Mouse (Mus musculus) heart, embryonic 12.5 days (tissue): ENCODE data around the gene Fndc7. TPM values are rescaled to one million over a fixed set of nuclear protein-coding genes. Genes with fewer than 3 reads are reported as not detected.
"Not testable (repeated sequence)": the region's sequence is repeated elsewhere in the genome, so short reads cannot be mapped to it uniquely, and the experiment has no call there.

Source experiments
- ATAC-seq: fragments of 200-750 bp; cut with Nextera tagmentation; 2 replicates; pipeline ENCODE4 v1.8.0; 2017; ENCODE audit warnings: moderate TSS enrichment, moderate library complexity; ENCODE audit not compliant: insufficient number of reproducible peaks, low FRiP score
- H3K27ac ChIP-seq: fragments of 300-500 bp; sonication (generic); 2 replicates; pipeline ENCODE4 v1.5.1; 2016; ENCODE audit warnings: mild to moderate bottlenecking, moderate library complexity; ENCODE audit not compliant: poor library complexity, severe bottlenecking
- H3K27me3 ChIP-seq: fragments of 300-500 bp; sonication (generic); replicated peaks from 2 replicates; pipeline ENCODE4 v1.6.1; 2016; ENCODE audit warnings: mild to moderate bottlenecking, moderate library complexity
- H3K36me3 ChIP-seq: fragments of 300-500 bp; sonication (generic); 2 replicates; pipeline ENCODE4 v1.6.1; 2016; ENCODE audit warnings: mild to moderate bottlenecking, moderate library complexity
- H3K4me1 ChIP-seq: fragments of 300-500 bp; sonication (generic); replicated peaks from 2 replicates; pipeline ENCODE4 v1.6.1; 2016; ENCODE audit warnings: mild to moderate bottlenecking
- H3K4me2 ChIP-seq: fragments of 300-500 bp; sonication (generic); 2 replicates; pipeline ENCODE4 v1.6.1; 2016; ENCODE audit warnings: mild to moderate bottlenecking, moderate library complexity
- H3K4me3 ChIP-seq: fragments of 300-500 bp; sonication (generic); 2 replicates; pipeline ENCODE4 v1.5.1; 2016; ENCODE audit warnings: mild to moderate bottlenecking
- H3K9ac ChIP-seq: fragments of 300-500 bp; sonication (generic); 2 replicates; pipeline ENCODE4 v1.6.1; 2016; ENCODE audit warnings: mild to moderate bottlenecking, moderate library complexity
- H3K9me3 ChIP-seq: fragments of 300-500 bp; sonication (generic); replicated peaks from 2 replicates; pipeline ENCODE4 v1.6.1; 2016; ENCODE audit warnings: mild to moderate bottlenecking, moderate library complexity
- WGBS: fragments of 180-500 bp; shearing (Covaris S2); methylation state at CpG from one replicate; pipeline ENCODE4 v1.1.7; 2016; 5-methylcytosine and 5-hydroxymethylcytosine counted together
- polyA plus RNA-seq: library from polyadenylated mRNA; unstranded; fragments of >200 nt; fragmentation: Nextera tagmentation; extraction: Ambion mirVana; gene quantifications from 2 replicates; pipeline ENCODE4 v1.2.1, GENCODE M21; 2016

The Fndc7 gene
- polyA plus RNA-seq, 1 experiment from 2014 or later = 0.04 TPM

- Histone ChIP-seq H3K36me3 (no peaks in the 10 kb centered on the region), H3K27ac (no peak overlapping the region), H3K4me1 (peaks cover 35% of the 10 kb centered on the region), H3K4me2 (no peak overlapping the region), H3K4me3 (no peak overlapping the region), H3K27me3 (no peaks in the 10 kb centered on the region), H3K9ac (no peak overlapping the region), H3K9me3 (no peaks in the 10 kb centered on the region)
- no peak for ATAC-seq
- WGBS = 93% methylated on average over 3 of the region's 3 CpGs
These were observed 2.2 kb downstream of the Fndc7 start for GRCm38 (mm10) chr3:108887618-108887975.

GRCm38 (mm10) chr3:108886934-108887617 is 2.7 kb downstream of the Fndc7 start:
- H3K4me2 ChIP-seq = no peak overlapping the region
- no peaks in the 10 kb centered on the region for H3K27me3 ChIP-seq
- no peak overlapping the region for H3K4me3 ChIP-seq
- peaks cover 35% of the 10 kb centered on the region for H3K4me1 ChIP-seq
- 63% methylated on average over 12 of the region's 12 CpGs for WGBS
- no peak for ATAC-seq
- no peak overlapping the region for H3K9ac ChIP-seq
- no peaks in the 10 kb centered on the region for H3K9me3 ChIP-seq
- H3K27ac ChIP-seq = peak overlapping the region; percentile 74
- no peaks in the 10 kb centered on the region for H3K36me3 ChIP-seq

- Histone ChIP-seq H3K9ac (no peak overlapping the region; the same call in 1 of the 2 replicates), H3K4me3 (no peak overlapping the region), H3K4me1 (peaks cover 46% of the 10 kb centered on the region), H3K9me3 (no peaks in the 10 kb centered on the region), H3K27me3 (no peaks in the 10 kb centered on the region), H3K4me2 (peak overlapping the region; percentile 11; the same call in 1 of the 2 replicates), H3K27ac (peak overlapping the region; percentile 74), H3K36me3 (no peaks in the 10 kb centered on the region)
- 27% methylated on average over 9 of the region's 9 CpGs for WGBS
- peak; percentile 88 for ATAC-seq
These were observed 3.9 kb downstream of the Fndc7 start for GRCm38 (mm10) chr3:108885686-108886530.

- H3K9ac ChIP-seq = no peak overlapping the region
- H3K9me3 ChIP-seq = no peaks in the 10 kb centered on the region
- H3K27ac ChIP-seq = peak overlapping the region; percentile 74; the same call in 1 of the 2 replicates
- peaks cover 57% of the 10 kb centered on the region for H3K4me1 ChIP-seq
- H3K4me3 ChIP-seq = no peak overlapping the region
- H3K36me3 ChIP-seq = no peaks in the 10 kb centered on the region
- no peak for ATAC-seq
- no peak overlapping the region for H3K4me2 ChIP-seq
- H3K27me3 ChIP-seq = no peaks in the 10 kb centered on the region
- 51% methylated on average over 8 of the region's 8 CpGs for WGBS
These were observed 5.0 kb downstream of the Fndc7 start for GRCm38 (mm10) chr3:108884706-108885289.

GRCm38 (mm10) chr3:108883067-108883466 is 6.7 kb downstream of the Fndc7 start:
- no peak overlapping the region for H3K4me3 ChIP-seq
- WGBS = 91% methylated on average over 2 of the region's 2 CpGs

GRCm38 (mm10) chr3:108881873-108882272 is 7.9 kb downstream of the Fndc7 start:
- not testable (repeated sequence) for H3K4me2 ChIP-seq, H3K9me3 ChIP-seq, H3K27me3 ChIP-seq, ATAC-seq, H3K36me3 ChIP-seq, H3K4me3 ChIP-seq, H3K9ac ChIP-seq
- WGBS = 43% methylated on average over 4 of the region's 4 CpGs
- H3K27ac ChIP-seq = peak overlapping the region; percentile 25; the same call in 1 of the 2 replicates
- peaks cover 64% of the 10 kb centered on the region for H3K4me1 ChIP-seq

More at GRCm38 (mm10) chr3:108883067-108883466, 6.7 kb downstream of the Fndc7 start:
- no peaks in the 10 kb centered on the region for H3K27me3 ChIP-seq
- ATAC-seq = no peak
- no peak overlapping the region for H3K27ac ChIP-seq
- H3K9ac ChIP-seq = no peak overlapping the region
- no peaks in the 10 kb centered on the region for H3K9me3 ChIP-seq
- peaks cover 69% of the 10 kb centered on the region for H3K4me1 ChIP-seq
- no peaks in the 10 kb centered on the region for H3K36me3 ChIP-seq
- H3K4me2 ChIP-seq = no peak overlapping the region

GRCm38 (mm10) chr3:108880544-108881507 is 9.0 kb downstream of the Fndc7 start:
- WGBS = 41% methylated on average over 28 of the region's 28 CpGs
- H3K36me3 ChIP-seq = no peaks in the 10 kb centered on the region
- H3K4me3 ChIP-seq = no peak overlapping the region
- H3K4me1 ChIP-seq = peaks cover 55% of the 10 kb centered on the region
- H3K9me3 ChIP-seq = no peaks in the 10 kb centered on the region
- peak overlapping the region; percentile 39 for H3K4me2 ChIP-seq
- H3K27me3 ChIP-seq = no peaks in the 10 kb centered on the region
- H3K27ac ChIP-seq = peak overlapping the region; percentile 58
- peak; percentile 44 for ATAC-seq
- H3K9ac ChIP-seq = no peak overlapping the region

GRCm38 (mm10) chr3:108879836-108880435 is 9.9 kb downstream of the Fndc7 start:
- H3K9me3 ChIP-seq = no peaks in the 10 kb centered on the region
- no peak for ATAC-seq
- 51% methylated on average over 5 of the region's 5 CpGs for WGBS
- H3K9ac ChIP-seq = no peak overlapping the region
- no peak overlapping the region for H3K4me3 ChIP-seq
- peaks cover 47% of the 10 kb centered on the region for H3K4me1 ChIP-seq
- no peaks in the 10 kb centered on the region for H3K27me3 ChIP-seq
- no peak overlapping the region for H3K4me2 ChIP-seq
- H3K27ac ChIP-seq = no peak overlapping the region
- H3K36me3 ChIP-seq = no peaks in the 10 kb centered on the region

GRCm38 (mm10) chr3:108879129-108879528 is 10.7 kb downstream of the Fndc7 start:
- H3K36me3 ChIP-seq = no peaks in the 10 kb centered on the region
- H3K9ac ChIP-seq = no peak overlapping the region
- no peak overlapping the region for H3K27ac ChIP-seq
- ATAC-seq = peak; percentile 42; the same call in 1 of the 2 replicates
- H3K4me1 ChIP-seq = peaks cover 42% of the 10 kb centered on the region
- H3K4me2 ChIP-seq = peak overlapping the region; percentile 33
- no peaks in the 10 kb centered on the region for H3K27me3 ChIP-seq
- 37% methylated on average over 2 of the region's 2 CpGs for WGBS
- no peaks in the 10 kb centered on the region for H3K9me3 ChIP-seq
- H3K4me3 ChIP-seq = no peak overlapping the region

GRCm38 (mm10) chr3:108870631-108871030 is 19.2 kb downstream of the Fndc7 start:
- WGBS = 82% methylated on average over 6 of the region's 6 CpGs
- H3K9ac ChIP-seq = no peak overlapping the region
- H3K36me3 ChIP-seq = no peaks in the 10 kb centered on the region
- 0 out of 2 replicates have a peak, but pooled peaks cover 8% of the 10 kb centered on the region for H3K9me3 ChIP-seq
- H3K27me3 ChIP-seq = no peaks in the 10 kb centered on the region
- H3K4me3 ChIP-seq = no peak overlapping the region
- no peak overlapping the region for H3K27ac ChIP-seq
- H3K4me1 ChIP-seq = no peaks in the 10 kb centered on the region
- no peak for ATAC-seq
- no peak overlapping the region for H3K4me2 ChIP-seq
